Mouse (Mus musculus): ENCODE measurements at regions not wholly inside any gene's neighbourhood (a gene's known extent, or its start where the extent isn't known, plus 50 kb on each side); places are given as distances from the start of the nearest gene placed in this dataset.

- DNase-seq (ENCODE audit: low spot score in 2 of 2): peak; percentile 54 to 56
These were observed 599.2 kb downstream of the Pard3 start for GRCm38 (mm10) chr8:127662776-127663499.

GRCm38 (mm10) chr8:127666606-127667005, 602.9 kb downstream of the Pard3 start:
- DNase-seq (ENCODE audit: low spot score in 2 of 2): no peak

GRCm38 (mm10) chr8:127668991-127669390, 605.3 kb downstream of the Pard3 start:
- DNase-seq (ENCODE audit: low spot score in 2 of 2): no peak

GRCm38 (mm10) chr8:127674063-127674462, 610.4 kb downstream of the Pard3 start:
- no peak for DNase-seq (ENCODE audit: low spot score in 2 of 2)

GRCm38 (mm10) chr8:127675377-127675776, 611.7 kb downstream of the Pard3 start:
- no peak for DNase-seq (ENCODE audit: low spot score in 2 of 2)

GRCm38 (mm10) chr8:127680205-127680604, 616.5 kb downstream of the Pard3 start:
- DNase-seq (ENCODE audit: low spot score in 2 of 2): no peak

GRCm38 (mm10) chr8:127684213-127684612, 620.5 kb downstream of the Pard3 start:
- DNase-seq (ENCODE audit: low spot score in 2 of 2): no peak

GRCm38 (mm10) chr8:127690792-127691191, 627.1 kb downstream of the Pard3 start:
- DNase-seq (ENCODE audit: low spot score in 2 of 2): no peak

GRCm38 (mm10) chr8:127698404-127698803, 634.7 kb downstream of the Pard3 start:
- DNase-seq (ENCODE audit: low spot score in 2 of 2): no peak

GRCm38 (mm10) chr8:127704406-127704805, 640.7 kb downstream of the Pard3 start:
- DNase-seq (ENCODE audit: low spot score in 2 of 2): no peak

- DNase-seq (ENCODE audit: low spot score in 2 of 2): no peak
These were observed 642.5 kb downstream of the Pard3 start for GRCm38 (mm10) chr8:127706051-127706835.

- DNase-seq (ENCODE audit: low spot score in 2 of 2): no peak
These were observed 645.7 kb downstream of the Pard3 start for GRCm38 (mm10) chr8:127709439-127709838.

GRCm38 (mm10) chr8:127715097-127715496, 643.3 kb upstream of the Nrp1 start:
- DNase-seq (ENCODE audit: low spot score in 2 of 2): no peak

- no peak for DNase-seq (ENCODE audit: low spot score in 2 of 2)
These were observed 640.4 kb upstream of the Nrp1 start for GRCm38 (mm10) chr8:127717969-127718368.

GRCm38 (mm10) chr8:127719881-127720280, 638.5 kb upstream of the Nrp1 start:
- no peak for DNase-seq (ENCODE audit: low spot score in 2 of 2)

GRCm38 (mm10) chr8:127720593-127721290, 637.7 kb upstream of the Nrp1 start:
- no peak for DNase-seq (ENCODE audit: low spot score in 2 of 2)

GRCm38 (mm10) chr8:127721624-127722023, 636.8 kb upstream of the Nrp1 start:
- no peak for DNase-seq (ENCODE audit: low spot score in 2 of 2)

- no peak for DNase-seq (ENCODE audit: low spot score in 2 of 2)
These were observed 624.3 kb upstream of the Nrp1 start for GRCm38 (mm10) chr8:127734059-127734458.

GRCm38 (mm10) chr8:127742236-127742635, 616.2 kb upstream of the Nrp1 start:
- no peak for DNase-seq (ENCODE audit: low spot score in 2 of 2)

- no peak for DNase-seq (ENCODE audit: low spot score in 2 of 2)
These were observed 613.2 kb upstream of the Nrp1 start for GRCm38 (mm10) chr8:127745221-127745620.

- no peak for DNase-seq (ENCODE audit: low spot score in 2 of 2)
These were observed 611.9 kb upstream of the Nrp1 start for GRCm38 (mm10) chr8:127746456-127746855.

- DNase-seq (ENCODE audit: low spot score in 2 of 2): no peak
These were observed 605.5 kb upstream of the Nrp1 start for GRCm38 (mm10) chr8:127752871-127753270.

Measured in thymus, postnatal 10 days (tissue).